Mouse (Mus musculus) spleen, adult 2 months (tissue): ENCODE data around the gene Zfhx2. TPM values are rescaled to one million over a fixed set of nuclear protein-coding genes. Genes with fewer than 3 reads are reported as not detected.
"Not testable (repeated sequence)": the region's sequence is repeated elsewhere in the genome, so short reads cannot be mapped to it uniquely, and the experiment has no call there.

Experiments used
- DNase-seq, 2 experiments: peaks; one replicate each; pipeline versions ENCODE4 v3.0.0 to v3.0.0-alpha.2; 2012 to 2021; ENCODE audit warnings: low spot score in 2 of 2, low read depth in 1 of 2
- H3K27ac ChIP-seq: fragments of 200-500 bp; 2 replicates; pipeline ENCODE4 v1.5.1; 2012; ENCODE audit warnings: low read length, inconsistent platforms; ENCODE audit not compliant: insufficient read depth
- H3K27me3 ChIP-seq: fragments of 200-500 bp; 2 replicates; pipeline ENCODE4 v1.6.1; 2012; ENCODE audit warnings: mild to moderate bottlenecking, moderate library complexity, low read length, inconsistent platforms; ENCODE audit not compliant: control insufficient read depth, insufficient read depth
- H3K36me3 ChIP-seq: fragments of 200-500 bp; 2 replicates; pipeline ENCODE4 v1.6.1; 2012; ENCODE audit warnings: mild to moderate bottlenecking, low read length, inconsistent platforms; ENCODE audit not compliant: control insufficient read depth, insufficient read depth
- H3K4me1 ChIP-seq: fragments of 200-500 bp; 2 replicates; pipeline ENCODE4 v1.6.1; 2011; ENCODE audit warnings: inconsistent platforms; ENCODE audit not compliant: control insufficient read depth, insufficient read depth, insufficient read length
- H3K4me3 ChIP-seq: fragments of 200-500 bp; 2 replicates; pipeline ENCODE4 v1.5.1; 2011; ENCODE audit warnings: mild to moderate bottlenecking, inconsistent platforms; ENCODE audit not compliant: insufficient read depth, insufficient read length; ENCODE audit errors: extremely low read depth
- CTCF ChIP-seq: fragments of 200-500 bp; IDR thresholded peaks from 2 replicates; pipeline ENCODE4 v1.5.1; 2011; ENCODE audit warnings: mild to moderate bottlenecking, inconsistent platforms; ENCODE audit not compliant: insufficient read depth, insufficient read length, insufficient replicate concordance; ENCODE audit errors: extremely low read depth
- POLR2A ChIP-seq: fragments of 200-500 bp; IDR thresholded peaks from 2 replicates; pipeline ENCODE4 v1.6.1; 2011; ENCODE audit warnings: low read depth, low read length, inconsistent platforms
- WGBS: fragments of 180-500 bp; shearing (Covaris S2); methylation state at CpG from one replicate; pipeline ENCODE4 v1.1.7; 2018; 5-methylcytosine and 5-hydroxymethylcytosine counted together
- polyA plus RNA-seq: library from polyadenylated mRNA; depleted of rRNA; stranded (reverse); fragments of >200 nt; gene quantifications from 2 replicates; pipeline ENCODE4 v1.2.3, GENCODE M21; 2012

Zfhx2 gene
- polyA plus RNA-seq, 1 experiment: 4.2 TPM

- Histone ChIP-seq H3K4me1 (no peaks in the 10 kb centered on the region), H3K27me3 (no peaks in the 10 kb centered on the region), H3K4me3 (no peak overlapping the region), H3K36me3 (no peaks in the 10 kb centered on the region), H3K27ac (no peak overlapping the region)
- no peak for TF ChIP-seq POLR2A
- no peak for TF ChIP-seq CTCF
- WGBS: 56% methylated on average over 2 of the region's 2 CpGs
- DNase-seq: no peak
These were observed 44.1 kb downstream of the Zfhx2 start for GRCm38 (mm10) chr14:55047971-55048531.

DNA sequence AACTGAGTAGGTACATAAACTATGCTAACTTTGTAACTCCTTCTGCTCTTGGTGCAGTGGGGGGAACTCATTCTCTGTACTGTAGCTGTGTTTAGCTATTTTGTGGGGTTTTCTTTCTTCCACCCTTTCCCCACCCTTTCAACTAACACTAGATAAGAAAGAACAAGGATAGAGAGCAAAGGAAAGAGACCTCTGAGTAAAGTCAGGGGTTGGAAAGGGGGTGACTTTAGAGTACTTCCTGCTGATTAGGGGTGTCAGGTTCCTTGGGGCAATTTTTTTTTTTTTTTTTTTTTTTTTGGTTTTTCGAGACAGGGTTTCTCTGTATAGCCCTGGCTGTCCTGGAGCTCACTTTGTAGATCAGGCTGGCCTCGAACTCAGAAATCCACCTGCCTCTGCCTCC is 48.4 kb downstream of the Zfhx2 start:
- WGBS: 67% methylated on average over 2 of the region's 2 CpGs
- DNase-seq, H3K4me1 ChIP-seq, H3K27me3 ChIP-seq, H3K36me3 ChIP-seq, H3K27ac ChIP-seq, H3K4me3 ChIP-seq: not testable (repeated sequence)

DNA sequence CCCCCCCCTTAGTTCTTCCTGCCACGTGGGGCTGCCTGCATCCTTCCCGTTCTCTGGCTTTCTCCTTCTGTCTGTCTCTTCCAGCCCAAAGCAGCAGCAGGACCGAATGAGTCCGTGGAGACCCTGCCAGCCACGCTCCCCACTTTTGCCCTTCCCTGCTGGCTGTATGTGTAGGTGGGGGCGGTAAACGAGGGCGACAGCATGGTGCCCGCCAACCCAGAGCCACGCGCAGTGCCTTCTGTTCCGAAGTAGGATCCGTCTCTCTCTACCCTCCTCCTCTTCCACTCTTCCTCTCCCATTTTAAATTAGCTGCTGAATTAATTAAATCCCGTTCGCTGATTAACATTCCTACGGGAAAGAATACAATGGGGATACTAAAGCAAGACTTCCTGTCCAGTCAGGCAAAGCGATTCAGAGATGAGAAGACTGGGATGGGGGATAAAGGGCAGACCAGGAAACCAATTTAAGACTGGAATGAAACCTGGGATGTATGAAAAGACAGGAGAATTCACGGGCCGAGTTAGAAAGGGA is 59.4 kb downstream of the Zfhx2 start:
- no peaks in the 10 kb centered on the region for H3K36me3 ChIP-seq
- no peak overlapping the region for H3K27ac ChIP-seq
- no peak overlapping the region for H3K4me3 ChIP-seq
- no peak for TF ChIP-seq POLR2A
- TF ChIP-seq CTCF: no peak
- DNase-seq: no peak
- WGBS: 80% methylated on average over 19 of the region's 19 CpGs
- H3K4me1 ChIP-seq: no peaks in the 10 kb centered on the region
- H3K27me3 ChIP-seq: no peaks in the 10 kb centered on the region

- TF ChIP-seq CTCF (no peak), POLR2A (no peak)
- peaks cover 6% of the 10 kb centered on the region for H3K36me3 ChIP-seq
- no peak for DNase-seq
- WGBS: 36% methylated on average over 11 of the region's 11 CpGs
- H3K27ac ChIP-seq: no peak overlapping the region
- no peaks in the 10 kb centered on the region for H3K4me1 ChIP-seq
- no peaks in the 10 kb centered on the region for H3K27me3 ChIP-seq
- H3K4me3 ChIP-seq: no peak overlapping the region
These were observed 63.0 kb downstream of the Zfhx2 start for GRCm38 (mm10) chr14:55029034-55029698.

GRCm38 (mm10) chr14:55028333-55028835 is 63.7 kb downstream of the Zfhx2 start:
- no peak overlapping the region for H3K27ac ChIP-seq
- H3K36me3 ChIP-seq: peaks cover 8% of the 10 kb centered on the region
- no peaks in the 10 kb centered on the region for H3K27me3 ChIP-seq
- no peak for TF ChIP-seq POLR2A
- TF ChIP-seq CTCF: no peak
- H3K4me1 ChIP-seq: no peaks in the 10 kb centered on the region
- 77% methylated on average over 5 of the region's 5 CpGs for whole genome bisulfite sequencing
- H3K4me3 ChIP-seq: no peak overlapping the region
- DNase-seq: no peak

GRCm38 (mm10) chr14:55027653-55028052 is 64.5 kb downstream of the Zfhx2 start:
- TF ChIP-seq CTCF (no peak), POLR2A (no peak)
- DNase-seq: no peak
- Histone ChIP-seq H3K4me3 (no peak overlapping the region), H3K4me1 (no peaks in the 10 kb centered on the region), H3K36me3 (peaks cover 14% of the 10 kb centered on the region), H3K27me3 (no peaks in the 10 kb centered on the region), H3K27ac (no peak overlapping the region)
- WGBS: 74% methylated on average over 6 of the region's 6 CpGs

DNA sequence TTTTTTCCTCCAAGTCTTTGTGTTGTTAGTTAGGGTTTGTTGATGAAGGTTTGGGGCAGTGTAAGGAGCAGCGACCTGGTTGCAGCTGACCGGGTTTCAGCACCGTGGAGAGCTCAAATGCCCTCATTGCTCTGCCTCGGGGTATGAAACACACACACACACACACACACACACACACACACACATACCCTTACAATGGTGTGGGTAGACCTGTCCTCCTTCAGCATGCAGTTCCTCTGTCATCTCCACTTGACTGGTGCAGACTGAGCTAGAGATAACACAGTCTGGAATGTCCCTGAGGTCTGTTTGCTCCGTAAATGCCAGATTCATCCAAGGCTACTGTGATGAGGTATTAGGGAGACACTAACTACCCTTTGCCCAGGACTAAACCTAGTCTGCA is 64.9 kb downstream of the Zfhx2 start:
- WGBS: 64% methylated on average over 5 of the region's 5 CpGs
- Histone ChIP-seq H3K36me3 (peaks cover 19% of the 10 kb centered on the region), H3K4me1 (no peaks in the 10 kb centered on the region), H3K4me3 (no peak overlapping the region), H3K27ac (no peak overlapping the region), H3K27me3 (no peaks in the 10 kb centered on the region)
- no peak for DNase-seq
- TF ChIP-seq CTCF (no peak), POLR2A (no peak)
